19 mouse cellular contexts compared by ENCODE assay signal in the genomic region with DNA sequence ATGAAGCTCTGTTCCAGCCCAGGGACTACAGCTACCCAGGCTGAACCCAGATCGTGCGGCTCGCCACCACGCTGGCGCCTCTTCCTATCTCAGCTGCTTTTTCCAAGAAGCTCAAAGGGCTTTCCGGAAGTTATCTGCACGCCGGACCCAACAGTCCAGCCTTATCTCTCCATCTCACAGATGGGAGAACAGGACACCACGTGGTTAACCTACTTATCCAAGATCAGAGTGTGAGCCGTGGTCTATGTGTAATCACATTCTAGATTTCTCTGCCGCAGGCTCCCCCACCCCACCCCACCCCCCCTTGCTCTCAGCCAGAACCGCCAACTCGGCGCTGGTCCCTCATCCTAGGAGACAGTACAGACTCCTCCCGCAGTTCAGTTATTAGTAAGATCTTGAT.
DNase-seq lines count a peak whose midpoint lies in the region; ATAC-seq and TF ChIP-seq lines count a peak whose summit lies in the region.
"Had no signal": no experiment of that assay in that cellular context is flagged by ENCODE, and none has a peak within 500 bp of the region (broad histone marks: within the 10 kb centered on the region; RNA-seq: fewer than 3 reads in every experiment).

No protein-coding gene starts in this region.

- peak; percentile 43 for ATAC-seq in intestine, embryonic 16.5 days
- ATAC-seq in hindbrain, postnatal 0 days = no peak

- peak; percentile 92 for DNase-seq in heart, adult 11 months
- DNase-seq in heart, postnatal 4 days = no peak
- peak; percentile 13 to 33 for DNase-seq in lung, adult 18-20 months
- DNase-seq in lung, adult 2 months = no peak
- peak; percentile 16 for DNase-seq in lung, postnatal 25 days (ENCODE audit: low spot score)
- no peak for DNase-seq in hindbrain, postnatal 0 days (ENCODE audit: low spot score)
- DNase-seq in thymus, adult 18-20 months = no peak
- DNase-seq: cerebellum, postnatal 14 days; gastrocnemius, postnatal 36 days; kidney, adult 18-20 months; kidney, postnatal 10 days; left cerebral cortex, postnatal 4 days; right cerebral cortex, postnatal 4 days; thymus, postnatal 36 days had no signal

- no peak overlapping the region for H3K9ac ChIP-seq in intestine, embryonic 16.5 days (ENCODE audit: low read depth, low read length)
- no peak overlapping the region for H3K9ac ChIP-seq in hindbrain, postnatal 0 days (replicated peaks; ENCODE audit: low read length)
- H3K9ac ChIP-seq: forebrain, embryonic 12.5 days; midbrain, embryonic 12.5 days had no signal

- no peak for TF ChIP-seq CTCF in lung, adult 2 months (IDR thresholded peaks at IDR 0.05; ENCODE audit: insufficient read depth, low read length)
- TF ChIP-seq CTCF in hindbrain, postnatal 0 days (IDR thresholded peaks at IDR 0.05; ENCODE audit: low read depth) = no peak

- H3K27me3 ChIP-seq in intestine, embryonic 16.5 days (replicated peaks; ENCODE audit: control insufficient read depth, insufficient read depth, low read length) = no peaks in the 10 kb centered on the region; the same call in none of the 2 replicates
- peaks cover 13% of the 10 kb centered on the region; the same call in 1 of the 2 replicates for H3K27me3 ChIP-seq in hindbrain, postnatal 0 days (ENCODE audit: insufficient read depth, low read length)

- H3K9me3 ChIP-seq in intestine, embryonic 16.5 days (ENCODE audit: control insufficient read depth, low read length) = no peaks in the 10 kb centered on the region; the same call in 1 of the 2 replicates
- no peaks in the 10 kb centered on the region for H3K9me3 ChIP-seq in hindbrain, postnatal 0 days (ENCODE audit: low read length)
- H3K9me3 ChIP-seq: forebrain, embryonic 12.5 days; midbrain, embryonic 12.5 days had no signal

- no peak overlapping the region for H3K4me3 ChIP-seq in lung, adult 2 months (replicated peaks; ENCODE audit: extremely low read depth, low read depth, low read length)
- no peak overlapping the region for H3K4me3 ChIP-seq in intestine, embryonic 16.5 days (ENCODE audit: low read length)
- H3K4me3 ChIP-seq in hindbrain, postnatal 0 days (ENCODE audit: low read length) = no peak overlapping the region
- H3K4me3 ChIP-seq: forebrain, embryonic 12.5 days; midbrain, embryonic 12.5 days had no signal

- TF ChIP-seq POLR2A in lung, adult 2 months (IDR thresholded peaks at IDR 0.05; ENCODE audit: borderline replicate concordance, extremely low read depth, low read depth, low read length) = no peak

- H3K36me3 ChIP-seq in intestine, embryonic 16.5 days (ENCODE audit: control insufficient read depth, insufficient read depth, low read length) = no peaks in the 10 kb centered on the region
- H3K36me3 ChIP-seq in hindbrain, postnatal 0 days (ENCODE audit: insufficient read depth, low read length) = no peaks in the 10 kb centered on the region
- H3K36me3 ChIP-seq: forebrain, embryonic 12.5 days; midbrain, embryonic 12.5 days had no signal

- peak overlapping the region; percentile 36 for H3K27ac ChIP-seq in intestine, embryonic 16.5 days (ENCODE audit: low read length)
- H3K27ac ChIP-seq in hindbrain, postnatal 0 days = no peak overlapping the region
- H3K27ac ChIP-seq: forebrain, embryonic 12.5 days; macrophage; midbrain, embryonic 12.5 days had no signal

- H3K4me2 ChIP-seq in intestine, embryonic 16.5 days (ENCODE audit: low read depth, low read length) = no peak overlapping the region
- H3K4me2 ChIP-seq in hindbrain, postnatal 0 days (ENCODE audit: low read depth, low read length) = no peak overlapping the region
- H3K4me2 ChIP-seq: forebrain, embryonic 12.5 days; liver, embryonic 11.5 days; midbrain, embryonic 12.5 days had no signal

- 24% methylated on average over 15 of the region's 15 CpGs for WGBS in lung, adult 2 months
- WGBS in intestine, embryonic 16.5 days = 41% methylated on average over 15 of the region's 15 CpGs
- WGBS in hindbrain, postnatal 0 days = 81% methylated on average over 15 of the region's 15 CpGs

- H3K4me1 ChIP-seq in lung, adult 2 months (ENCODE audit: control insufficient read depth, insufficient read depth, low read length) = no peaks in the 10 kb centered on the region
- peaks cover 20% of the 10 kb centered on the region for H3K4me1 ChIP-seq in intestine, embryonic 16.5 days (ENCODE audit: control insufficient read depth, insufficient read depth, low read length)
- H3K4me1 ChIP-seq in hindbrain, postnatal 0 days (ENCODE audit: insufficient read depth, low read length) = 0 out of 2 replicates have a peak, but pooled peaks cover 4% of the 10 kb centered on the region

Comparison
In these comparisons a context has a peak if more than half of its experiments do, and no peak if none do; other contexts are left out.
1. DNase-seq: peak in heart, adult 11 months (single experiment), lung, adult 18-20 months (2 of 2) and lung, postnatal 25 days (single experiment); none in heart, postnatal 4 days (single experiment), lung, adult 2 months (single experiment), hindbrain, postnatal 0 days (single experiment) and thymus, adult 18-20 months (0 of 2).